Mouse (Mus musculus) v-Abl transformed pro-B cells (cell line): ENCODE results near the gene Pom121l12.

Experiments
- in situ Hi-C, 2 experiments: fragments of 400-800 bp; cut with MboI; formaldehyde crosslinking; loops; one replicate each; pipeline ENCODE4 v1.15.1; 2025; ENCODE audit not compliant: unreplicated experiment in 2 of 2

The Pom121l12 gene

DNA sequence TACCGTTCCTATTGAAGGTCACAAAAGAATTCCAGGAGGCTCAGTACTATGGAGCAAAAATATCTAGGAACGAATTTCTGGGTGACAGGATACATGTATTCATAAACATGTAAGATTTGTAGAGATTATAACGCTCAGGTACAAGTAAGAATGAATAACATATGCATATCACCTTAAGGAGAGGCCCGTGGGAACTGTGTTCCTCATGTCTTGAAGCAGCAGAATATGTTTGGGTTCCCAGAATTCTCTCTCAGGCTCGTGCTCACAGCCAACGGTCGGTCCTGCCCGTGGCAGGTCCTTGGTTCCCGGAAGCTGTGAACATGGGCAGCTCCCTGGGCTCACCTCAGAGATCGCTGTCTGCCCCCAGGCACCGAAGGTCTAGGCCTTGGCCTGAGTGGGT, at the start of gene Pom121l12:
Pom121l12 (plus strand) TSS at position 301 of the 400 bp plus-strand sequence.
- in situ Hi-C loops: no loop called here

DNA sequence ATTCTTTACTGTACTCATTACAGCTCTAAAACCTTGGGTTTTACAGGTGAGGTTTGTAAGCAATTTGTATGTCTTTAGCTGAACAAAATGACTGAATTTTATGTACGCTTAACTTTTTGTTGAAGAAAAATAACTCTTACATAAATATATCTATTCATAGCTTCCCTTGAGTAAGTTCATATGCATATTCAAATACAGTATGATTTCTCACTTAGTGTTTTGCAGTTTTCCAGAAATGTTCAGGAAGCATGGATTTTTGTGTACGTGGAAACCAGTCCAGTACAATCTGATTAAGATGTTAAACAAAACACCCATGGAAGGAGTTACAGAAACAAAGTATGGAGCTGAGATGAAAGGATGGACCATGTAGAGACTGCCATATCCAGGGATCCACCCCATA, 12.8 kb downstream of the Pom121l12 start:
- in situ Hi-C loops: no loop called here
